Mouse (Mus musculus): ENCODE measurements around the gene Trit1. TPM values are rescaled to one million over a fixed set of nuclear protein-coding genes. Genes with fewer than 3 reads are reported as not detected.
"Not testable (repeated sequence)": the region's sequence is repeated elsewhere in the genome, so short reads cannot be mapped to it uniquely, and the experiment has no call there.

Gene Trit1
- total RNA-seq, 2 experiments from 2014 or later = 14.1 to 15.8 TPM

DNA sequence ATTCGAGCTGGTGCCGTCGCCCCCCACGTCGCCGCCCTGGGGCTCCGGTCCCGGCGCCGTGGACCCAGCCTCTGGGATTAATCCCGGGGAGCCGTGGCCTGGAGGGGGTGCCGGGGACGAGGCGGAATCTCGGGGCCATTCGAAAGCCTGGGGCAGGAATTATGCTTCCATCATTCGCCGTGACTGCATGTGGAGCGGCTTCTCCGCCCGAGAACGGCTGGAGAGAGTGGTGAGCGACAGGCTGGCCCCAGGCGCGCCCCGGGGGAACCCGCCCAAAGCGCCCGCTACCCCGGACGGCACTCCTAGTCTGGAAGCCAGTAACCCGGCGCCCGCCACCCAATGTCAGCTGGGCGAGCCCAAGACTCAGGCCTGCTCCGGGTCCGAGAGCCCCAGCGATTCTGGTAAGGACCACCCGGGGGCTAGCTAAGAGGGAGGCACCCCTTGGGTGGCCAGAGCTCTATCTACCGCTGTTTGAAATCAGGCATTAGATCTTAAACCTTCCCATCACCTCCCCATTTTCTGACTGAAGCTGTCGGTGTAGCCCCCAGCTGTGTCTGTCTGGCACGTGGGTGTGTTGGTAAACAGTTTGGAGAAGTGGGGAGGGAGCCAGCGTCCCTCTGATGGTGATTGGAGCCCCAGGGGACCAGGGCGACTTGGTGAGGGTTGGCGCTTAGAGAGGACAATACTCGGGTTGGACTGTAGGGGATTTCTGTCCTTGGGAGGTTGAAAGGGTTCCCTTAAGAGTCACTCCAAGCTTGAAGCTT lies 19.6 kb upstream of the Trit1 start:
- DNase-seq (ENCODE audit: low spot score in 2 of 2) = peak in 1 of 2 experiments; percentile 36

GRCm38 (mm10) chr4:122998537-122999262 lies 17.7 kb upstream of the Trit1 start:
- no peak for DNase-seq (ENCODE audit: low spot score in 2 of 2)

DNA sequence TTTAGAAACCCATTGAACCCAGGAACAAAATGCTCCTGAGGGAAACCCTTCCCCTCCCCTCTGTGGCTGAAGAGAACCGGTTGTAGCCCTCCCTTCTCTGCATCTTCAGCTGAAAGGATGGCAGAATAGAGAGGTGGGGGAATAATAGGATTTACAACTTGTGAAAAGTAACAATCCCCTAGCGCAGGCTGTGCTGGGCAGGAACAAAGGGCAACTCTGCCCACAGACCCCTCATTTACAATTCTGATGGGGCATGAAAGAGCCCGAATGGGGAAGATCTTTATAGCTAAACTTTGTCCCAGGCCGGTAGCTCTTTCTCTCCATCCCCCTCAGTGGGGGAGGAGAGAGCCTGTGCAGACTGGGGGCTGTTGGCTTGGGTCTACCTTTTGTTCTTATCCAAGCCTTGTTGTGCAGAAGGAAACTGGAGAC lies 17.1 kb upstream of the Trit1 start:
- DNase-seq (ENCODE audit: low spot score in 2 of 2) = no peak

GRCm38 (mm10) chr4:123000130-123000529 lies 16.3 kb upstream of the Trit1 start:
- no peak for DNase-seq (ENCODE audit: low spot score in 2 of 2)

- no peak for DNase-seq (ENCODE audit: low spot score in 2 of 2)
Observed at GRCm38 (mm10) chr4:123000617-123001342, 15.6 kb upstream of the Trit1 start.

DNA sequence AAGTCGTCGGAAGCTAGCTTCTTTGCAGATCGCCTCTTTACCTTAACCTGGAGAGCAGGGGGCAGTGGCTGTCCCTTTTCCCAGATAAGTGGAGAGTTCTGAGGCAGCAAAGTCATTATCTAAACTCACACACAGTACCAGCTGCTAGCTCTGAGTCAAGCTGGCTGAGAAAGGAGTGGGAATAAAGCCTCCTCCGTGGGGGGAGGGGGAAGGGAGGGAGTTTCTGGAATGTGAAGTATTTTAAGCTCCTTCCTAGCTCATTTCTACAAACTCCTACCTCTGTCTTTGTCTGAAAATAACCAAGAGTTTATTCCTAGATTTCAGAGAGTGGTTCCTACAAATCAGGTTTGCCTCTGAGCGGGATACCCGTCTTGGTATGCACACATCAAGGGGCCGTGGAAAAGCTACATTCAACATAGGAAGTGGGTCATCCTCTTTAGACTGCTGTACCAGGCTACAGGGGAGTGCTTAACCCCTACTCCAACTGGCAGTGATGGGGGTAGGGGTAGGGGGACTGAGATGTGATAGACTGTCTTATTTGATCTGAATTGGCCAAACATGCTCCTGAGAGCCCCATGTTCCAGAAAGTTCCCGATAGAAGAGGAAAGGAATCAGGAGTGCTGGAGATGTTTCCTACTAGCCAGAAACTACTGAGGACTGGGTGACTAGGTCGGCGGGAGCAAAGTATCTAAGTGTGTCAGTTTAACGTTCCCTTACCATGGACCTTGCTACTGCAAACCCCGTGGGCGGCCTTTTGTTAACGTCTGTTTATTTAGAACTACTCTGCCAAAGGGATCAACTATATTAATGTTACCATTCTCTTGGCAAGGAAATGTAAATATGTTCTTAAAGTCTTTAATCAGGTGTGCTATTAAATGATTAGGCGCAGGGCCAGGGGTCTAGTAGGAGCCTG lies 11.1 kb upstream of the Trit1 start:
- no peak for DNase-seq (ENCODE audit: low spot score in 2 of 2)

GRCm38 (mm10) chr4:123012501-123012900 lies 3.9 kb upstream of the Trit1 start:
- DNase-seq (ENCODE audit: low spot score in 2 of 2) = not testable (repeated sequence)

- DNase-seq (ENCODE audit: low spot score in 2 of 2) = no peak
Observed at GRCm38 (mm10) chr4:123013346-123013945, 3.0 kb upstream of the Trit1 start.

DNA sequence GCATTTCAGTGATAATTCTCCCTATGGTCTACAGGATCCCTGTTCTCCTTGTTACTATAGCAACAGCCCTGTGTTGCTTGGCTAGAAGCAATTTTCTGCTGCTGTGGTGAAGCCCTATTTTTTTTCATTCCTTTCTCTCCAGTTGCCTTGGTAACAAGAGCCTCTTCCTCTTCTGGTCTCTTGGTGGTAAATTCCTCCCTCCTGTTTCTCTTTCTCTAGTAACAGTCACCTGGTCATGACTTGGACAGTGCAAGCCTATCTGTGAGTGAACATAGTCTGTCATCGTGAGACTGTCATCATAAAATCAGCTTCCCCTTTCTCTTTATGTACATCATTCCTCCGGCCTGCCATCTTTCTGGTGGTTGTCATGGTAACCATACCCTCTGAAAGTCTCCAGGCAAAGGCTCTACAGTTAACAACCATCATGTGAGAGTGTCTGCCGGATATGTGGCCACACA lies 2.4 kb upstream of the Trit1 start:
- no peak for DNase-seq (ENCODE audit: low spot score in 2 of 2)

DNA sequence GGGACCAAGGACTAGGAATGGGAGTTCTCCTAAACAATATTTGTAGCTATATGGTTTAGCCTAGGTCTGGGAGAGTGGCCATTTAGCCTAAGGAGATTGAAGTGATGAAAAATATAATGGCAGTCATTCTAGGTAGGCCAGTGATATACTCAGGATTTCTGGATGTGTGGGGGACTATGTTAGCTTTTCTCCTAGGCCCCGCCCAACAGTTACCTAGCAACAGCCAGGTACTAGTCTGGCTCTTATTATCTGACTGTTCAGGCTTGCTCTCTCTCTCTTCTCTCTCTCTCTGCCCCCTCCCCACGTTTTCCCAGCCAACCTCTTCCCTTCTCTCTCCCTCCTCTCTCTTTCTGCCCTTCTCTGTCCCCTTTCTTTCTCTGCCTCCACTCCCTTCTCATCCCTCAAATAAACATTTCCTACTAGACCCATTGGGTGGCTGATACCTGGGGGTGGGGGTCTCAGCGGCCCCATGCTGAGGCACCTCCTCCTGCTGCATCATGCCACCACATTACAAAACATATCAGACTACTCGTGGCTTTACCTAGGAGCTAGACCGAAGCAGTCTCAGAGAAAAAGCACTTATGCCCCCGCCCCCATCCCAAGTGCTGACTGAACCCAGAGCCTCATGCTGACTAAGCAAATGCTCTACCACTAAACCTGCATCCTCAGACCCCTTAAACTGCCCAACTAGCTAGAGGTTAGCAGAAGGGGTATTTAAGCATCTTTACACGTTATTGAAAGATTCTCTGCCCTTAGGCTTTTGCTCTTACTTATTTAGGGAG lies 1.7 kb upstream of the Trit1 start:
- no peak for DNase-seq (ENCODE audit: low spot score in 2 of 2)

DNA sequence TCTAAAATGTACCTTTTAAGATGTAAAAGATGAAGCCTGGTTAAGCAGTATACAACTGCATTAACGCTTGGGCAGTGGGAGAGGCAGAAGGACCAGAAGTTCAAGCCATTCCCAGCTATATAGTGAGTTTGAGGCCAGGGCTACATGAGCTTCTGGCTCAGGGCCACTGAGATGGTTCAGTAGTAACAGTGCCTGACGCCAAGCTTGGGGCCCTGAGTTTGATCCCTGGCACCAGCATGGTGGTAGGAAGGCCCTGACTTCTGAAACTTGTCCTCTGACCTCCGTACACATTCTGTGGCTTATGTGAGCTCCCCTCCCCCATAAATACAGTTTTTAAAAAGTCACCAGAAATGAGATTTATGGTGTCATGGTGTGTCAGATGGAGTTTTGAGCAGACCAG lies 5.2 kb downstream of the Trit1 start:
- DNase-seq (ENCODE audit: low spot score in 2 of 2) = no peak

GRCm38 (mm10) chr4:123022896-123023295 lies 6.5 kb downstream of the Trit1 start:
- DNase-seq (ENCODE audit: low spot score in 2 of 2) = no peak

GRCm38 (mm10) chr4:123025418-123025817 lies 9.0 kb downstream of the Trit1 start:
- no peak for DNase-seq (ENCODE audit: low spot score in 2 of 2)

DNA sequence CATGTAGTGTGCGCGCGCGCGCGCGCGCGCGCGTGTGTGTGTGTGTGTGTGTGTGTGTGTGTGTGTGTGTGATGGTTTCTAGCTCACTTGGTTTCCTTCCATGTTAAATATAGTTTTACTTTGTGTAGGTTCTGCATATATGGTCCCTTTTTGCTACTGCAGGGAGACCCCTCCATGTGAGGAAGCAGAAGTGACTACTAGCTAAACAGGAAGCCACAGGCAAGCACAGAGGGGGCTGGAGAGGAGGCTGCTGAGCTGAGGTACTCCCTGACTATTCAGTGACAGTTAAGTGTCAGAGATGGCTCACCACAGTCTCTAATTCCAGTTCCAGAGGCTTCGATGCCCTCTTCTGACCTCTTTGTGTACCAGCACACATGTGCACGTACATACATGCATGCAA lies 9.8 kb downstream of the Trit1 start:
- no peak for DNase-seq (ENCODE audit: low spot score in 2 of 2)

GRCm38 (mm10) chr4:123026597-123026996 lies 10.2 kb downstream of the Trit1 start:
- DNase-seq (ENCODE audit: low spot score in 2 of 2) = no peak

- no peak for DNase-seq (ENCODE audit: low spot score in 2 of 2)
Observed at GRCm38 (mm10) chr4:123034841-123035240, 18.4 kb downstream of the Trit1 start.

- no peak for DNase-seq (ENCODE audit: low spot score in 2 of 2)
Observed at GRCm38 (mm10) chr4:123035636-123036035, 19.2 kb downstream of the Trit1 start.

DNA sequence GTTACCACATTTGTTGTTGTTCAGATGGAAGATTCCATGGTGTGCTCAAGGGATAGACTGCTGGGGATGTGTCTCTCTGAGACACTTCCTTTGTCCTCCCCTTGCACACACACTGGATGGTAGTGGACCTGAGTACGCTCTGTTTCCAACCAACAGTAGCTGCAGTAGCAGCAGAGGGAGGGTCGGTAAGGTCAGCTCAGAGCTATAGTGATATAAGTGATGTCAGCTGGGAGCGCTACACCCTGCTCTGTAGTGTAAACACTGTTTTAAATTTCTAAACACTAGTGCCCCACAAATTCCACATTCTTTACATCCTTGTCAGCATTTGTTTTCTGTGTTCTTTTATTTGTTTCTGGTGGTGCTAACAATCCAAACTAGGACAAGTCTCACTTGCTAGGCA lies 20.3 kb downstream of the Trit1 start:
- DNase-seq (ENCODE audit: low spot score in 2 of 2) = no peak

GRCm38 (mm10) chr4:123041131-123041530 lies 24.7 kb downstream of the Trit1 start:
- DNase-seq (ENCODE audit: low spot score in 2 of 2) = no peak

DNA sequence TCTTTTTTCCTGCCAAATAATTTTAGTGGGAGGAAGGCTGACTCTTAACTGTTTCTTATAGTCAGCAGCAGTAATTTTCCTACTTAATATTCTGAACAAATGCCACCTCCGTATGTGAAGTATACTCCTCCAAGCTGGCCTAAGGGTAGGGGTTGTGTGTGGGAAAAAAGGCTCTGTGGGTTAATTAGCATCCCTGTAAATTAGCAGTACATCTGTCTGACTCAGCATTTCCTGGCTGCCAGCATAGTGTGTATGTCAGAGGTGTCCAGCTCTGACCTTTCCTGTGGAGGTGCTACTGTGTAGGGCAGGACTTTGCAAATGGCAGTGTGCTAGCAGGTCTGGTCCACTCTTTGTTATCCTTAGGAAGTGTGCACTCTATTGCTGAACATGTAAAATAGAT lies 27.5 kb downstream of the Trit1 start:
- DNase-seq (ENCODE audit: low spot score in 2 of 2) = no peak
